Mouse (Mus musculus) limb, embryonic 13.5 days (tissue): ENCODE results near the gene Gm15294. TPM values are rescaled to one million over a fixed set of nuclear protein-coding genes. Genes with fewer than 3 reads are reported as not detected.

ENCODE experiments used
- ATAC-seq: fragments of 200-750 bp; cut with Nextera tagmentation; 2 replicates; pipeline ENCODE4 v1.8.0; 2017; ENCODE audit warnings: low read depth, moderate number of reproducible peaks, moderate TSS enrichment; ENCODE audit not compliant: low FRiP score
- H3K27ac ChIP-seq: fragments of 300-500 bp; sonication (generic); 2 replicates; pipeline ENCODE4 v1.5.1; 2015; ENCODE audit warnings: inconsistent platforms, mild to moderate bottlenecking, moderate library complexity
- H3K27me3 ChIP-seq: fragments of 300-500 bp; sonication (generic); 2 replicates; pipeline ENCODE4 v1.6.1; 2015; ENCODE audit warnings: mild to moderate bottlenecking, inconsistent platforms
- H3K36me3 ChIP-seq: fragments of 300-500 bp; sonication (generic); 2 replicates; pipeline ENCODE4 v1.6.1; 2015; ENCODE audit warnings: inconsistent platforms, mild to moderate bottlenecking, moderate library complexity
- H3K4me1 ChIP-seq: fragments of 300-500 bp; sonication (generic); 2 replicates; pipeline ENCODE4 v1.6.1; 2015; ENCODE audit warnings: inconsistent platforms
- H3K4me2 ChIP-seq: fragments of 300-500 bp; sonication (generic); replicated peaks from 2 replicates; pipeline ENCODE4 v1.6.1; 2015; ENCODE audit warnings: inconsistent platforms, mild to moderate bottlenecking, moderate library complexity
- H3K4me3 ChIP-seq: fragments of 300-500 bp; sonication (generic); 2 replicates; pipeline ENCODE4 v1.5.1; 2015; ENCODE audit warnings: moderate library complexity, mild to moderate bottlenecking, inconsistent platforms
- H3K9ac ChIP-seq: fragments of 300-500 bp; sonication (generic); 2 replicates; pipeline ENCODE4 v1.6.1; 2015; ENCODE audit warnings: mild to moderate bottlenecking, inconsistent platforms
- H3K9me3 ChIP-seq: fragments of 300-500 bp; sonication (generic); 2 replicates; pipeline ENCODE4 v1.6.1; 2016; ENCODE audit warnings: inconsistent platforms
- WGBS: fragments of 180-500 bp; shearing (Covaris S2); methylation state at CpG from one replicate; pipeline ENCODE4 v1.1.7; 2015; 5-methylcytosine and 5-hydroxymethylcytosine counted together
- polyA plus RNA-seq: library from polyadenylated mRNA; unstranded; fragments of >200 nt; fragmentation: Nextera tagmentation; extraction: Ambion mirVana; gene quantifications from 2 replicates; pipeline ENCODE4 v1.2.1, GENCODE M21; 2015

Gene Gm15294
- polyA plus RNA-seq = not detected in 2 replicates

DNA sequence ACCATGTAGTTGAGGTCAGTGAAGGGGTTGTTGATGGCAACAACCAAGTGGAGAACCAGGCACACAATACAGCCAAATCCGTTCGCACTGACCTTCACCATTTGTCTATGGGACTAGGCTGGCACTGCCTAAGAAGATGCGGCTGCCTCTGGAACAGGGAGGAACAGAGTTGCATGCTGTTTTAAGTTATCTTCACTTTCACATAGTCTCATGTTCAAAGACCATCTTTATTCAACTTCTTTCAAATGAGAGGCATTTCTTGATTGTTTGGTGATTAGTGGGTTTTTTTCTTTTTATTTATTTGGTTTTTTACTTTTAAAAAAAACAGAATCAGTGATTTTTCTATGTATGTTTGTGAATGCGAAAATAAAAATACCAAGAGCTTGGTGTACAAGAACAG, at the start of gene Gm15294:
TSS of gene Gm15294 (minus strand) at position 101 of the 400 bp plus-strand sequence.
- H3K27ac ChIP-seq = no peak within 1 kb of the TSS
- no peaks in the 10 kb centered on the region for H3K4me1 ChIP-seq
- peaks cover 6% of the 10 kb centered on the region; the same call in 1 of the 2 replicates for H3K27me3 ChIP-seq
- 91% methylated on average over 4 of the region's 4 CpGs for WGBS
- H3K4me2 ChIP-seq = no peak within 1 kb of the TSS
- no peak within 1 kb of the TSS for H3K9ac ChIP-seq
- H3K36me3 ChIP-seq = no peaks in the 10 kb centered on the region
- no peaks in the 10 kb centered on the region for H3K9me3 ChIP-seq
- no peak for ATAC-seq
- H3K4me3 ChIP-seq = no peak within 1 kb of the TSS

DNA sequence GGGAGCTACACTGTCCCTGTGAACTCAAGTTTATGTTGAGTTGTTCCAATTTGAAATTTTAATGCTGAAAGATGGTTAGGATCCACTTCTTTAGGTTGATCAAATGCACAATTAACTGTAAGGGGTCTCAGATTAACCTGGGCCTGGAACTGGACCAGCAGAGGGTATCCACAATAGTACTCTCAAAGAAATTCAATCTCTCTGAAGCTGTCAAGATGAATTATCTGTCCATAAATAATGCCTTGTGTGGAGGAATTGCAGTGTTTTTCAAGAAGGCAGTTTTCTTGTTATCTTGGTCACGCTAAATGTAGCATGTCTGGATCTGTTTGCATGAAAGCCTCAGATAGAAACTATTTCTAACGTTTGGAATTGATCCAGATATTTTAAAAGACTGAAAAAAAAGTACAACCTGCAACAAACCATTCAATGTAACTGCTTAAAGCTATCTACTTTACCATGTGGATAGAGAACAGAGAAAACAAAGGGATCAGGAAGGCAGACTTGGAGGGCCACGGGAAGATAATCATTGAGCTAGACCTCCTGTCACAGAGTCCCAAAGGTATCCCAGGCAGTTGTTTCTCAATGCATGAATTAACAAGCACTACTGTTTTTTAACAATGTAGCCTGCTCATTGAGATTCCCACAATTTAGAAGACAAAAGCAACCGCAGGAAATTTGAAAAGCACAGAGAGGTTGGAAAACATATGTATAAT, 9.5 kb upstream of the Gm15294 start:
- Histone ChIP-seq H3K4me1 (no peaks in the 10 kb centered on the region), H3K9me3 (no peaks in the 10 kb centered on the region), H3K36me3 (no peaks in the 10 kb centered on the region), H3K4me3 (no peak overlapping the region), H3K27me3 (peaks cover 6% of the 10 kb centered on the region), H3K4me2 (no peak overlapping the region), H3K9ac (no peak overlapping the region), H3K27ac (no peak overlapping the region)
- WGBS = 61% methylated on average over 4 of the region's 4 CpGs
- ATAC-seq = no peak

DNA sequence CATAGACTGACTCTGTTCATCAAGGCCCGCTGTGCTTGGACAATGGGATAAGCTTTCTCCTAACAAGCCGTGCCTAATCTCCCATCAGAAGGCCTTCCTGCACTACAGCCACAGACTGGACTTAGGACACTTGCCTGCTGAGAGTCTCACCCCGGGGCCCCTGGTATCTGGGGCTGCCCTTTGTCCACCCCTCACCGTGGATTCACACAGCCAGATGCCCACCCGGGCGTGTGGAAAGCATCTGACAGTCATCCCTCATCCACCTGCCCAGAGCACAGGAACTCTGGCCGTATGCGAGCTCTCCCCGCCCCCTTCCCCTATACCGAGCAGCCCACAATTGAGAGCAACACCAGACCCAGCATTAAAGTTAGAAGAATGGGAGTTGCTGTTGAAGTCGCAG, 1.0 kb downstream of the Gm15294 start:
- H3K27me3 ChIP-seq = peaks cover 6% of the 10 kb centered on the region; the same call in 1 of the 2 replicates
- no peaks in the 10 kb centered on the region for H3K9me3 ChIP-seq
- no peak overlapping the region for H3K4me3 ChIP-seq
- no peak overlapping the region for H3K4me2 ChIP-seq
- H3K9ac ChIP-seq = no peak overlapping the region
- no peaks in the 10 kb centered on the region for H3K4me1 ChIP-seq
- H3K36me3 ChIP-seq = no peaks in the 10 kb centered on the region
- ATAC-seq = no peak
- H3K27ac ChIP-seq = no peak overlapping the region
- 87% methylated on average over 11 of the region's 11 CpGs for WGBS

DNA sequence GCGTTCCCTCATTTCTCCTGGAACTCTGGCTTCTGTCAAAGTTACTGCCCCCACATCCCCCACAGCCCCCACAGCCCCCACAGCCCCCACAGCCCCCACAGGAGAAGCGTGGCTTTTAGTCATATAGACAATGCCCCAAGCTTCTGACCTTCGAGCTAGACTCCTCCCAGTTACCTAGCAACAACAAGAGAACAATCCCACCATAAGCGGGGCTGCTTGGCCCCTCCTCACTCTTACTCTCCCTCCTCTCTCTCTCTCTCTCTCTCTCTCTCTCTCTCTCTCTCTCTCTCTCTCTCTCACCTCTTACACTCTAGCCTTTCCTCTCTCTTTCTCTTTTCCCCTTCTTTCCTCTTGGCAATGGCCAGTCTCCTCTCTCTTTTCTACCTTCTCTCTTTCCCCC, 1.4 kb downstream of the Gm15294 start:
- Histone ChIP-seq H3K27me3 (peaks cover 6% of the 10 kb centered on the region; the same call in 1 of the 2 replicates), H3K9ac (no peak overlapping the region), H3K4me2 (no peak overlapping the region), H3K36me3 (no peaks in the 10 kb centered on the region), H3K9me3 (no peaks in the 10 kb centered on the region), H3K4me3 (no peak overlapping the region), H3K27ac (no peak overlapping the region), H3K4me1 (no peaks in the 10 kb centered on the region)
- 69% methylated on average over 3 of the region's 4 CpGs for WGBS
- no peak for ATAC-seq

DNA sequence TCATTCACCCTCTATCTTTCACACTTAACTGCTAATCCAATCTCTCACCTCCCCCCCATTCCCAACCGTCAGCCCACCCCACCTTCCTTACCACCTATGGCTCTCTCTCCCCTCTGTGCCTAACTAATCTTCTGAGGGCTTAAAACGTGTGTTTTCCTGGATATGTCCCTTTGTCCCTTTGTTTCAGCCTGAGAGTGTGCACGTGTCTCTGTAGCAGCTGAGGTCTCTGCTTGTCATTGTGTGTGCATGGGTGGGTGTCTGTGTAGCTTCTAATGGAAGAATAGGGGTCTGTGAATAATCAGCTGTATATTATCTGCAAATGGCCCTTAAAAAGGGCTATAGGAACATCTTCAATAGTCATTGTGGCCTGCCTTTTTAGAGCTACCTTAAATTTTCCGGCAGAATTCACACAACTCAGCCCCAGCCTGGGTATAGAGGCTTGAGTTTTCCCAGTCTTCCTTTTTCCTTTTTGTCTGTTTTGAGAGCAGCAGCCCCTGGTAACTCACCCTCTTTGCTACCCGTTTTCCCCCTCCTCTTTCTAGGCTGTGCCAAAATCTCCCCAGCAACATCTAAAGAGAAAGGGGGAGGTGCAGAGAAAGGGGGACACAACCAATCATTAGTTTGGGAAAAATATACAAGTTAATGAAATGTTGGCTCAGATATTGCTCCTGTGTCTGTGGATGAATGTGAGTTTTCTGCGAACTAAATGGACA, 19.2 kb downstream of the Gm15294 start:
- 41% methylated on average over 6 of the region's 6 CpGs for WGBS
- H3K4me3 ChIP-seq = no peak overlapping the region
- ATAC-seq = no peak

More for the DNA sequence above, 19.2 kb downstream of the Gm15294 start:
- Histone ChIP-seq H3K4me1 (no peaks in the 10 kb centered on the region), H3K4me2 (no peak overlapping the region), H3K9me3 (no peaks in the 10 kb centered on the region), H3K9ac (no peak overlapping the region), H3K27me3 (peaks cover 20% of the 10 kb centered on the region; the same call in 1 of the 2 replicates), H3K36me3 (no peaks in the 10 kb centered on the region), H3K27ac (no peak overlapping the region)

Other genes with a start within 250 kb of the Gm15294 start
- 0.06 and 0.15 TPM in 2 replicates for gene Irs4, start 150.0 kb downstream of the Gm15294 start, polyA plus RNA-seq